Mouse (Mus musculus) urinary bladder, postnatal 25 days (tissue): ENCODE data around the gene Srl.
A peak's percentile ranks its signal among the peaks of the same experiment; 100 is the strongest.
"Not testable (repeated sequence)": the region's sequence is repeated elsewhere in the genome, so short reads cannot be mapped to it uniquely, and the experiment has no call there.

Experiments used
- DNase-seq: peaks from one replicate; pipeline ENCODE4 v3.0.0; 2022; ENCODE audit warnings: low spot score

The Srl gene

GRCm38 (mm10) chr16:4517906-4518305 is 23.7 kb downstream of the Srl start:
- DNase-seq, result no peak

GRCm38 (mm10) chr16:4514383-4514782 is 27.2 kb downstream of the Srl start:
- DNase-seq, result no peak

GRCm38 (mm10) chr16:4512661-4513438 is 28.8 kb downstream of the Srl start:
- no peak for DNase-seq

GRCm38 (mm10) chr16:4511371-4511770 is 30.2 kb downstream of the Srl start:
- DNase-seq, result no peak

GRCm38 (mm10) chr16:4506181-4506580 is 35.4 kb downstream of the Srl start:
- no peak for DNase-seq

GRCm38 (mm10) chr16:4503495-4503894 is 38.1 kb downstream of the Srl start:
- no peak for DNase-seq

- no peak for DNase-seq
Measured at GRCm38 (mm10) chr16:4502568-4502967, 39.0 kb downstream of the Srl start.

GRCm38 (mm10) chr16:4501703-4502102 is 39.9 kb downstream of the Srl start:
- DNase-seq, result no peak

- DNase-seq, result no peak
Measured at GRCm38 (mm10) chr16:4500598-4501385, 40.8 kb downstream of the Srl start.

- DNase-seq, result no peak
Measured at GRCm38 (mm10) chr16:4497762-4498607, 43.6 kb downstream of the Srl start.

- DNase-seq, result no peak
Measured at GRCm38 (mm10) chr16:4496470-4496869, 45.1 kb downstream of the Srl start.

- no peak for DNase-seq
Measured at GRCm38 (mm10) chr16:4495861-4496260, 45.8 kb downstream of the Srl start.

GRCm38 (mm10) chr16:4492777-4493563 is 48.6 kb downstream of the Srl start:
- no peak for DNase-seq

GRCm38 (mm10) chr16:4489114-4489624 is 52.4 kb downstream of the Srl start:
- DNase-seq, result peak; percentile 82

- no peak for DNase-seq
Measured at GRCm38 (mm10) chr16:4480616-4481265, 60.9 kb downstream of the Srl start.

- DNase-seq, result no peak
Measured at GRCm38 (mm10) chr16:4477591-4478215, 63.9 kb downstream of the Srl start.

GRCm38 (mm10) chr16:4474882-4475803 is 66.5 kb downstream of the Srl start:
- peak; percentile 96 for DNase-seq

GRCm38 (mm10) chr16:4474040-4474881 is 67.4 kb downstream of the Srl start:
- DNase-seq, result not testable (repeated sequence)
